Mouse (Mus musculus) heart, embryonic 12.5 days (tissue): Measurements from ENCODE around the gene Clmn. TPM values are rescaled to one million over a fixed set of nuclear protein-coding genes. Genes with fewer than 3 reads are reported as not detected.
A peak's percentile ranks its signal among the peaks of the same experiment; 100 is the strongest.

Experiments
- ATAC-seq: fragments of 200-750 bp; cut with Nextera tagmentation; 2 replicates; pipeline ENCODE4 v1.8.0; 2017; ENCODE audit warnings: moderate TSS enrichment, moderate library complexity; ENCODE audit not compliant: insufficient number of reproducible peaks, low FRiP score
- H3K27ac ChIP-seq: fragments of 300-500 bp; sonication (generic); 2 replicates; pipeline ENCODE4 v1.5.1; 2016; ENCODE audit warnings: mild to moderate bottlenecking, moderate library complexity; ENCODE audit not compliant: poor library complexity, severe bottlenecking
- H3K27me3 ChIP-seq: fragments of 300-500 bp; sonication (generic); replicated peaks from 2 replicates; pipeline ENCODE4 v1.6.1; 2016; ENCODE audit warnings: mild to moderate bottlenecking, moderate library complexity
- H3K36me3 ChIP-seq: fragments of 300-500 bp; sonication (generic); 2 replicates; pipeline ENCODE4 v1.6.1; 2016; ENCODE audit warnings: mild to moderate bottlenecking, moderate library complexity
- H3K4me1 ChIP-seq: fragments of 300-500 bp; sonication (generic); replicated peaks from 2 replicates; pipeline ENCODE4 v1.6.1; 2016; ENCODE audit warnings: mild to moderate bottlenecking
- H3K4me2 ChIP-seq: fragments of 300-500 bp; sonication (generic); 2 replicates; pipeline ENCODE4 v1.6.1; 2016; ENCODE audit warnings: mild to moderate bottlenecking, moderate library complexity
- H3K4me3 ChIP-seq: fragments of 300-500 bp; sonication (generic); 2 replicates; pipeline ENCODE4 v1.5.1; 2016; ENCODE audit warnings: mild to moderate bottlenecking
- H3K9ac ChIP-seq: fragments of 300-500 bp; sonication (generic); 2 replicates; pipeline ENCODE4 v1.6.1; 2016; ENCODE audit warnings: mild to moderate bottlenecking, moderate library complexity
- H3K9me3 ChIP-seq: fragments of 300-500 bp; sonication (generic); replicated peaks from 2 replicates; pipeline ENCODE4 v1.6.1; 2016; ENCODE audit warnings: mild to moderate bottlenecking, moderate library complexity
- WGBS: fragments of 180-500 bp; shearing (Covaris S2); methylation state at CpG from one replicate; pipeline ENCODE4 v1.1.7; 2016; 5-methylcytosine and 5-hydroxymethylcytosine counted together
- polyA plus RNA-seq: library from polyadenylated mRNA; unstranded; fragments of >200 nt; fragmentation: Nextera tagmentation; extraction: Ambion mirVana; gene quantifications from 2 replicates; pipeline ENCODE4 v1.2.1, GENCODE M21; 2016

Gene Clmn
- polyA plus RNA-seq, 1 experiment from 2014 or later: 0.56 TPM

GRCm38 (mm10) chr12:104751814-104752765, 112.8 kb downstream of the Clmn start, which contains the start of gene Dicer1:
Gene Dicer1 (minus strand): TSS chr12:104751952.
- H3K4me3 ChIP-seq: peak within 1 kb of the TSS; percentile 90
- peak; percentile 96 for ATAC-seq
- peak within 1 kb of the TSS; percentile 89 for H3K27ac ChIP-seq
- peak within 1 kb of the TSS; percentile 88 for H3K4me2 ChIP-seq
- no peaks in the 10 kb centered on the region for H3K9me3 ChIP-seq
- WGBS: under 1% methylated on average over 93 of the region's 94 CpGs
- H3K27me3 ChIP-seq: no peaks in the 10 kb centered on the region
- peaks cover 42% of the 10 kb centered on the region for H3K4me1 ChIP-seq
- H3K36me3 ChIP-seq: no peaks in the 10 kb centered on the region
- H3K9ac ChIP-seq: peak within 1 kb of the TSS; percentile 98

GRCm38 (mm10) chr12:104751331-104751813, 113.5 kb downstream of the Clmn start:
- peak; percentile 58 for ATAC-seq
- under 1% methylated on average over 50 of the region's 52 CpGs for WGBS
- Histone ChIP-seq H3K4me3 (peak overlapping the region; percentile 90), H3K27me3 (no peaks in the 10 kb centered on the region), H3K9ac (peak overlapping the region; percentile 98), H3K4me2 (peak overlapping the region; percentile 88), H3K4me1 (peaks cover 47% of the 10 kb centered on the region), H3K9me3 (no peaks in the 10 kb centered on the region), H3K27ac (peak overlapping the region; percentile 89), H3K36me3 (no peaks in the 10 kb centered on the region)

- H3K36me3 ChIP-seq: peaks cover 9% of the 10 kb centered on the region; the same call in 1 of the 2 replicates
- no peak overlapping the region for H3K4me3 ChIP-seq
- no peak overlapping the region for H3K27ac ChIP-seq
- H3K9me3 ChIP-seq: no peaks in the 10 kb centered on the region
- H3K9ac ChIP-seq: no peak overlapping the region
- no peaks in the 10 kb centered on the region for H3K27me3 ChIP-seq
- WGBS: 77% methylated on average over 2 of the region's 2 CpGs
- H3K4me2 ChIP-seq: no peak overlapping the region
- ATAC-seq: no peak
- H3K4me1 ChIP-seq: peaks cover 50% of the 10 kb centered on the region
Measured at GRCm38 (mm10) chr12:104748946-104749345, 115.9 kb downstream of the Clmn start.

GRCm38 (mm10) chr12:104747252-104747651, 117.6 kb downstream of the Clmn start:
- Histone ChIP-seq H3K9me3 (no peaks in the 10 kb centered on the region), H3K4me3 (no peak overlapping the region), H3K4me1 (peaks cover 58% of the 10 kb centered on the region), H3K36me3 (peaks cover 9% of the 10 kb centered on the region; the same call in 1 of the 2 replicates), H3K27ac (no peak overlapping the region), H3K27me3 (no peaks in the 10 kb centered on the region), H3K9ac (no peak overlapping the region), H3K4me2 (no peak overlapping the region)
- WGBS: 85% methylated on average over 5 of the region's 5 CpGs
- no peak for ATAC-seq

GRCm38 (mm10) chr12:104746601-104747000, 118.3 kb downstream of the Clmn start:
- Histone ChIP-seq H3K4me1 (peaks cover 62% of the 10 kb centered on the region), H3K9me3 (no peaks in the 10 kb centered on the region), H3K4me3 (no peak overlapping the region), H3K36me3 (peaks cover 9% of the 10 kb centered on the region; the same call in 1 of the 2 replicates), H3K27me3 (no peaks in the 10 kb centered on the region), H3K27ac (no peak overlapping the region), H3K4me2 (no peak overlapping the region), H3K9ac (no peak overlapping the region)
- WGBS: 81% methylated on average over 2 of the region's 2 CpGs
- ATAC-seq: no peak

- H3K36me3 ChIP-seq: peaks cover 9% of the 10 kb centered on the region; the same call in 1 of the 2 replicates
- no peaks in the 10 kb centered on the region for H3K27me3 ChIP-seq
- no peak for ATAC-seq
- H3K9ac ChIP-seq: no peak overlapping the region
- no peak overlapping the region for H3K4me3 ChIP-seq
- no peak overlapping the region for H3K27ac ChIP-seq
- peaks cover 62% of the 10 kb centered on the region for H3K4me1 ChIP-seq
- H3K4me2 ChIP-seq: no peak overlapping the region
- WGBS: 84% methylated on average over 4 of the region's 4 CpGs
- no peaks in the 10 kb centered on the region for H3K9me3 ChIP-seq
Measured at GRCm38 (mm10) chr12:104743687-104744086, 121.2 kb downstream of the Clmn start.

- Histone ChIP-seq H3K4me1 (peaks cover 49% of the 10 kb centered on the region), H3K4me3 (no peak overlapping the region), H3K9me3 (no peaks in the 10 kb centered on the region), H3K4me2 (no peak overlapping the region), H3K36me3 (peaks cover 18% of the 10 kb centered on the region), H3K27ac (no peak overlapping the region), H3K27me3 (no peaks in the 10 kb centered on the region), H3K9ac (no peak overlapping the region)
- no peak for ATAC-seq
- 72% methylated on average over 6 of the region's 6 CpGs for WGBS
Measured at GRCm38 (mm10) chr12:104742247-104742646, 122.6 kb downstream of the Clmn start.

GRCm38 (mm10) chr12:104740841-104741787, 123.8 kb downstream of the Clmn start:
- Histone ChIP-seq H3K27ac (peak overlapping the region; percentile 18), H3K27me3 (no peaks in the 10 kb centered on the region), H3K4me1 (peaks cover 42% of the 10 kb centered on the region), H3K9ac (no peak overlapping the region), H3K36me3 (peaks cover 22% of the 10 kb centered on the region), H3K4me2 (peak overlapping the region; percentile 11), H3K4me3 (no peak overlapping the region), H3K9me3 (no peaks in the 10 kb centered on the region)
- ATAC-seq: peak; percentile 57; the same call in 1 of the 2 replicates
- 47% methylated on average over 12 of the region's 12 CpGs for WGBS

- Histone ChIP-seq H3K36me3 (peaks cover 17% of the 10 kb centered on the region), H3K9ac (no peak overlapping the region), H3K4me1 (peaks cover 49% of the 10 kb centered on the region), H3K27me3 (no peaks in the 10 kb centered on the region), H3K4me2 (no peak overlapping the region), H3K9me3 (no peaks in the 10 kb centered on the region), H3K27ac (no peak overlapping the region), H3K4me3 (no peak overlapping the region)
- WGBS: 65% methylated on average over 3 of the region's 3 CpGs
- ATAC-seq: no peak
Measured at GRCm38 (mm10) chr12:104738931-104739330, 125.9 kb downstream of the Clmn start.

- 85% methylated on average over 9 of the region's 9 CpGs for WGBS
- Histone ChIP-seq H3K9ac (0 out of 2 replicates have a peak overlapping the region, but pooled peaks have one; percentile 4), H3K27ac (no peak overlapping the region), H3K9me3 (no peaks in the 10 kb centered on the region), H3K4me3 (no peak overlapping the region), H3K36me3 (peaks cover 17% of the 10 kb centered on the region), H3K4me2 (no peak overlapping the region), H3K27me3 (no peaks in the 10 kb centered on the region), H3K4me1 (peaks cover 51% of the 10 kb centered on the region)
- no peak for ATAC-seq
Measured at GRCm38 (mm10) chr12:104738446-104738845, 126.4 kb downstream of the Clmn start.
